Mouse (Mus musculus) liver, adult (tissue): ENCODE measurements around the gene Ccdc134.

Experiments
- GATA4 ChIP-seq: IDR thresholded peaks from 2 replicates; pipeline ENCODE4 v1.6.1; 2014; ENCODE audit warnings: mild to moderate bottlenecking, low read length; ENCODE audit not compliant: insufficient replicate concordance

Ccdc134 gene

GRCm38 (mm10) chr15:82127426-82128374 is at the start of gene Ccdc134:
Gene Ccdc134 (plus strand): TSS chr15:82127922.
- TF ChIP-seq GATA4 = no peak; the same call in 1 of the 2 replicates

- no peak for TF ChIP-seq GATA4
Observed at GRCm38 (mm10) chr15:82079883-82080282, 47.8 kb upstream of the Ccdc134 start.

GRCm38 (mm10) chr15:82081161-82081560 is 46.6 kb upstream of the Ccdc134 start:
- TF ChIP-seq GATA4 = no peak

- no peak for TF ChIP-seq GATA4
Observed at GRCm38 (mm10) chr15:82085606-82086005, 42.1 kb upstream of the Ccdc134 start.

GRCm38 (mm10) chr15:82086131-82086530 is 41.6 kb upstream of the Ccdc134 start:
- no peak for TF ChIP-seq GATA4

- no peak for TF ChIP-seq GATA4
Observed at GRCm38 (mm10) chr15:82087266-82087665, 40.5 kb upstream of the Ccdc134 start.

- no peak for TF ChIP-seq GATA4
Observed at GRCm38 (mm10) chr15:82091061-82091460, 36.7 kb upstream of the Ccdc134 start.

GRCm38 (mm10) chr15:82106953-82107555 is 20.7 kb upstream of the Ccdc134 start:
- no peak for TF ChIP-seq GATA4

- no peak for TF ChIP-seq GATA4
Observed at GRCm38 (mm10) chr15:82120544-82120943, 7.2 kb upstream of the Ccdc134 start.

- no peak for TF ChIP-seq GATA4
Observed at GRCm38 (mm10) chr15:82128398-82128797, 676 bp downstream of the Ccdc134 start.

- no peak for TF ChIP-seq GATA4
Observed at GRCm38 (mm10) chr15:82130599-82130998, 2.9 kb downstream of the Ccdc134 start.

- no peak for TF ChIP-seq GATA4
Observed at GRCm38 (mm10) chr15:82135372-82135771, 7.7 kb downstream of the Ccdc134 start.

GRCm38 (mm10) chr15:82138565-82138964 is 10.8 kb downstream of the Ccdc134 start:
- TF ChIP-seq GATA4 = no peak

GRCm38 (mm10) chr15:82139196-82139595 is 11.5 kb downstream of the Ccdc134 start:
- TF ChIP-seq GATA4 = no peak

GRCm38 (mm10) chr15:82140355-82140754 is 12.6 kb downstream of the Ccdc134 start:
- no peak for TF ChIP-seq GATA4

GRCm38 (mm10) chr15:82144157-82144556 is 16.4 kb downstream of the Ccdc134 start:
- no peak for TF ChIP-seq GATA4
